Mouse (Mus musculus): ENCODE data around the gene Gm3336. TPM values are rescaled to one million over a fixed set of nuclear protein-coding genes. Genes with fewer than 3 reads are reported as not detected.

Gm3336 gene
- total and polyA plus RNA-seq, 3 experiments = 0.25 to 0.49 TPM; not detected in 1

GRCm38 (mm10) chr8:70768231-70768776, 50.0 kb downstream of the Gm3336 start (continued):
- TF ChIP-seq BHLHE40 (IDR thresholded peaks at IDR 0.05; ENCODE audit: low read depth, low read length) = peak; percentile 2; the same call in 1 of the 2 replicates
- no peak for TF ChIP-seq E2F4 (IDR thresholded peaks at IDR 0.05; ENCODE audit: insufficient replicate concordance, low read depth, low read length)
- TF ChIP-seq NRF1 (IDR thresholded peaks at IDR 0.05; ENCODE audit: low read depth, low read length) = no peak
- TF ChIP-seq ETS1 (conservative IDR thresholded peaks at IDR 0.05; ENCODE audit: low read depth, low read length) = 0 out of 2 replicates have a peak, but pooled peaks have one; percentile 15
- TF ChIP-seq IRF4 (IDR thresholded peaks at IDR 0.05; ENCODE audit: low read depth, low read length) = peak; percentile 52
- no peak for TF ChIP-seq MAX (IDR thresholded peaks at IDR 0.05; ENCODE audit: low read length)
- TF ChIP-seq MEF2A (IDR thresholded peaks at IDR 0.05; ENCODE audit: borderline replicate concordance, low read depth, low read length) = no peak
- TF ChIP-seq POLR2A (IDR thresholded peaks at IDR 0.05; ENCODE audit: low read depth, low read length) = no peak
- TF ChIP-seq MAFK (IDR thresholded peaks at IDR 0.05; ENCODE audit: insufficient replicate concordance, low read length) = no peak

GRCm38 (mm10) chr8:70768956-70769355, 50.6 kb downstream of the Gm3336 start:
- DNase-seq (ENCODE audit: extremely low read depth) = peak; percentile 86
- peak overlapping the region; percentile 24; the same call in 1 of the 2 replicates for H3K4me2 ChIP-seq (ENCODE audit: insufficient read depth, low read depth, poor library complexity, severe bottlenecking)
- no peaks in the 10 kb centered on the region for H3K79me2 ChIP-seq (replicated peaks; ENCODE audit: control insufficient read depth, extremely low read depth, insufficient read depth, poor library complexity, severe bottlenecking)
- no peaks in the 10 kb centered on the region for H3K27me3 ChIP-seq (replicated peaks)
- TF ChIP-seq NRF1 (IDR thresholded peaks at IDR 0.05; ENCODE audit: low read depth, low read length) (peak; percentile 86), ELF1 (IDR thresholded peaks at IDR 0.05; ENCODE audit: low read depth, low read length) (peak; percentile 32; the same call in 1 of the 2 replicates), BHLHE40 (IDR thresholded peaks at IDR 0.05; ENCODE audit: low read depth, low read length) (peak; percentile 65), ZMIZ1 (IDR thresholded peaks at IDR 0.05; ENCODE audit: low read depth, low read length) (peak; percentile 30; the same call in 1 of the 2 replicates), JUN (IDR thresholded peaks at IDR 0.05; ENCODE audit: insufficient read depth, low read depth, low read length) (no peak), USF1 (IDR thresholded peaks at IDR 0.05; ENCODE audit: low read depth, low read length) (peak; percentile 33; the same call in 1 of the 2 replicates), MYC (IDR thresholded peaks at IDR 0.05; ENCODE audit: low read depth, low read length) (no peak)
- H3K36me3 ChIP-seq (replicated peaks in 1 of 2; ENCODE audit: control insufficient read depth in 1 of 2, insufficient read depth in 1 of 2, low read length in 1 of 2) = peaks cover 39 to 59% of the 10 kb centered on the region in 2 experiments
- no peak overlapping the region for H3K9ac ChIP-seq (ENCODE audit: insufficient read depth, low read depth)
- peak overlapping the region in 2 of 3 experiments; percentile 41 to 48 for H3K4me3 ChIP-seq (replicated peaks in 1 of 3; ENCODE audit: low read depth in 2 of 3, low read length in 2 of 3, poor library complexity in 1 of 3)
- in situ Hi-C loops (cut with MboI; ENCODE audit: low pct_ligation_motif_present, low pct_unique_long_range_greater_than_20kb, low sequenced_read_pairs) = loop anchor here (5.0 kb wide), 1 partner anchor 33 kb away; no protein-coding TSS in a partner anchor
- peak overlapping the region; percentile 80 for H3K27ac ChIP-seq (ENCODE audit: insufficient read depth, low read depth)
- dilution Hi-C loops (cut with MboI; ENCODE audit: extremely low pct_ligation_motif_present, extremely low pct_unique_long_range_greater_than_20kb, low sequenced_read_pairs) = no loop called here
- no peaks in the 10 kb centered on the region for H3K9me3 ChIP-seq (replicated peaks; ENCODE audit: low read length)
- H3K4me1 ChIP-seq (ENCODE audit: control insufficient read depth in 1 of 2, insufficient read depth in 2 of 2) = peaks cover 48 to 77% of the 10 kb centered on the region in 2 experiments

GRCm38 (mm10) chr8:70769359-70769758, 51.0 kb downstream of the Gm3336 start:
- no peaks in the 10 kb centered on the region for H3K79me2 ChIP-seq (replicated peaks; ENCODE audit: control insufficient read depth, extremely low read depth, insufficient read depth, poor library complexity, severe bottlenecking)
- H3K4me2 ChIP-seq (ENCODE audit: insufficient read depth, low read depth, poor library complexity, severe bottlenecking) = no peak overlapping the region; the same call in 1 of the 2 replicates
- peaks cover 37 to 59% of the 10 kb centered on the region in 2 experiments for H3K36me3 ChIP-seq (replicated peaks in 1 of 2; ENCODE audit: control insufficient read depth in 1 of 2, insufficient read depth in 1 of 2, low read length in 1 of 2)
- H3K9me3 ChIP-seq (replicated peaks; ENCODE audit: low read length) = no peaks in the 10 kb centered on the region
- DNase-seq (ENCODE audit: extremely low read depth) = peak; percentile 98
- H3K27ac ChIP-seq (ENCODE audit: insufficient read depth, low read depth) = peak overlapping the region; percentile 80
- H3K4me1 ChIP-seq (ENCODE audit: control insufficient read depth in 1 of 2, insufficient read depth in 2 of 2) = peaks cover 52 to 77% of the 10 kb centered on the region in 2 experiments
- dilution Hi-C loops (cut with MboI; ENCODE audit: extremely low pct_ligation_motif_present, extremely low pct_unique_long_range_greater_than_20kb, low sequenced_read_pairs) (no loop called here), in situ Hi-C loops (cut with MboI; ENCODE audit: low pct_ligation_motif_present, low pct_unique_long_range_greater_than_20kb, low sequenced_read_pairs) (loop anchor here (5.0 kb wide), 1 partner anchor 33 kb away; no protein-coding TSS in a partner anchor)
- H3K4me3 ChIP-seq (replicated peaks in 1 of 3; ENCODE audit: low read depth in 2 of 3, low read length in 2 of 3, poor library complexity in 1 of 3) = peak overlapping the region in 2 of 3 experiments; percentile 41 to 48
- no peaks in the 10 kb centered on the region for H3K27me3 ChIP-seq (replicated peaks)
- H3K9ac ChIP-seq (ENCODE audit: insufficient read depth, low read depth) = no peak overlapping the region
- TF ChIP-seq CTCF (conservative IDR thresholded peaks at IDR 0.05 in 1 of 2, IDR thresholded peaks at IDR 0.05 in 1 of 2; ENCODE audit: low read depth in 2 of 2, low read length in 2 of 2) = peak; percentile 95 to 100
- TF ChIP-seq EP300 (IDR thresholded peaks at IDR 0.05; ENCODE audit: low read length) = no peak
- TF ChIP-seq RCOR1 (conservative IDR thresholded peaks at IDR 0.05; ENCODE audit: low read depth, low read length) = 0 out of 2 replicates have a peak, but pooled peaks have one; percentile 29
- peak; percentile 72 for TF ChIP-seq TCF12 (IDR thresholded peaks at IDR 0.05; ENCODE audit: low read depth, low read length)
- peak; percentile 45; the same call in 1 of the 2 replicates for TF ChIP-seq HCFC1 (IDR thresholded peaks at IDR 0.05; ENCODE audit: low read depth, low read length)
- TF ChIP-seq NELFE (IDR thresholded peaks at IDR 0.05; ENCODE audit: low read depth, low read length) = peak; percentile 87; the same call in 1 of the 2 replicates
- no peak for TF ChIP-seq GABPA (IDR thresholded peaks at IDR 0.05; ENCODE audit: insufficient replicate concordance, low read depth, low read length)
- TF ChIP-seq CHD1 (IDR thresholded peaks at IDR 0.05; ENCODE audit: low read depth, low read length) = no peak
- peak; percentile 78; the same call in 1 of the 2 replicates for TF ChIP-seq MXI1 (IDR thresholded peaks at IDR 0.05; ENCODE audit: low read depth, low read length)
- TF ChIP-seq MEF2A (IDR thresholded peaks at IDR 0.05; ENCODE audit: borderline replicate concordance, low read depth, low read length) = peak; percentile 52; the same call in 1 of the 2 replicates
- TF ChIP-seq USF1 (IDR thresholded peaks at IDR 0.05; ENCODE audit: low read depth, low read length) = no peak
- peak; percentile 50; the same call in 1 of the 2 replicates for TF ChIP-seq SIN3A (IDR thresholded peaks at IDR 0.05; ENCODE audit: low read length)
- TF ChIP-seq MYC (IDR thresholded peaks at IDR 0.05; ENCODE audit: low read depth, low read length) = peak; percentile 98
- TF ChIP-seq KAT2A (IDR thresholded peaks at IDR 0.05; ENCODE audit: insufficient replicate concordance, low read length) = no peak
- TF ChIP-seq POLR2A (IDR thresholded peaks at IDR 0.05; ENCODE audit: low read depth, low read length) = no peak
- TF ChIP-seq MAX (IDR thresholded peaks at IDR 0.05; ENCODE audit: low read length) = peak; percentile 94
- TF ChIP-seq IRF4 (IDR thresholded peaks at IDR 0.05; ENCODE audit: low read depth, low read length) = peak; percentile 72
- TF ChIP-seq ZNF384 (IDR thresholded peaks at IDR 0.05; ENCODE audit: low read depth, low read length) = 0 out of 2 replicates have a peak, but pooled peaks have one; percentile 21
- no peak for TF ChIP-seq UBTF (IDR thresholded peaks at IDR 0.05; ENCODE audit: low read depth, low read length)

Measured in CH12.LX (cell line).